Mouse (Mus musculus) cerebellum, adult 2 months (tissue): ENCODE results near the gene Serpina3k.

Experiments used
- CTCF ChIP-seq: fragments of 200-500 bp; IDR thresholded peaks from 2 replicates; pipeline ENCODE4 v1.5.1; 2011; ENCODE audit warnings: low read depth, mild to moderate bottlenecking, control low read depth, low read length, moderate library complexity, borderline replicate concordance; ENCODE audit not compliant: insufficient read depth
- POLR2A ChIP-seq: fragments of 200-500 bp; IDR thresholded peaks from 2 replicates; pipeline ENCODE4 v1.6.1; 2011; ENCODE audit warnings: low read length, control low read depth, borderline replicate concordance; ENCODE audit not compliant: insufficient read depth

DNA sequence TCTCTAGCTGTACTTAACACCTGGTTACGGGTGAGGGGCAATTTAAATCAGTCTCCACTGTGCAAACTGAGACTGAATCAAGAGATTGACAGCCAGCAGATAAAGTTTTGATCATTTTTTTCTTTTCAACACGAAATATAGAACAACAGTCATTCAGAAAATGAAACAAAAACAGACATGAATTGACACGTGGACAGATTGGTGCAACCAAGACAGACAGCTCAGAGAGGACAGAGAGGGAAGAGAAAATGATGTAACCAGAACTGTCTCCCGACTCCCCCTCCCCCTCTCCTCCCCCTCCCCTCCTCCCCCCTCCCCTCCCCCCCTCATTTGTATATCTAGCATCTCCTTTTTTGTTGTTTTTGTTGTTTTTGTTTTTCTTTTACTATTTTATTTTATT is 48.4 kb upstream of the Serpina3k start:
- TF ChIP-seq CTCF (no peak), POLR2A (no peak)
